Mouse (Mus musculus) limb, embryonic 14.5 days (tissue): ENCODE results near the gene Ogg1. TPM values are rescaled to one million over a fixed set of nuclear protein-coding genes. Genes with fewer than 3 reads are reported as not detected.

Experiments used
- ATAC-seq: fragments of 200-750 bp; cut with Nextera tagmentation; 2 replicates; pipeline ENCODE4 v1.8.0; 2017; ENCODE audit warnings: low read depth, moderate number of reproducible peaks, moderate TSS enrichment; ENCODE audit not compliant: low FRiP score
- DNase-seq: peaks from one replicate; pipeline ENCODE4 v3.0.0-alpha.2; 2015; ENCODE audit warnings: low spot score
- H3K27ac ChIP-seq: fragments of 300-500 bp; sonication (generic); replicated peaks from 2 replicates; pipeline ENCODE4 v1.5.1; 2014; ENCODE audit warnings: low read depth, mild to moderate bottlenecking, low read length, moderate library complexity, mixed read lengths
- H3K27me3 ChIP-seq: fragments of 300-500 bp; sonication (generic); 2 replicates; pipeline ENCODE4 v1.6.1; 2014; ENCODE audit warnings: low read length, mixed read lengths; ENCODE audit not compliant: control insufficient read depth, insufficient read depth
- H3K36me3 ChIP-seq: fragments of 300-500 bp; sonication (generic); 2 replicates; pipeline ENCODE4 v1.6.1; 2014; ENCODE audit warnings: mild to moderate bottlenecking, low read length, moderate library complexity, mixed read lengths; ENCODE audit not compliant: control insufficient read depth, insufficient read depth
- H3K4me1 ChIP-seq: fragments of 300-500 bp; sonication (generic); 2 replicates; pipeline ENCODE4 v1.6.1; 2014; ENCODE audit warnings: antibody characterized with exemption, low read length, mixed read lengths; ENCODE audit not compliant: control insufficient read depth, insufficient read depth
- H3K4me2 ChIP-seq: fragments of 300-500 bp; sonication (generic); replicated peaks from 2 replicates; pipeline ENCODE4 v1.6.1; 2014; ENCODE audit warnings: low read depth, mild to moderate bottlenecking, low read length, moderate library complexity; ENCODE audit not compliant: severe bottlenecking
- H3K4me3 ChIP-seq: fragments of 300-500 bp; sonication (generic); replicated peaks from 2 replicates; pipeline ENCODE4 v1.5.1; 2014; ENCODE audit warnings: low read length
- H3K9ac ChIP-seq: fragments of 300-500 bp; sonication (generic); 2 replicates; pipeline ENCODE4 v1.6.1; 2014; ENCODE audit warnings: mild to moderate bottlenecking, low read depth, low read length, moderate library complexity; ENCODE audit not compliant: severe bottlenecking
- H3K9me3 ChIP-seq: fragments of 300-500 bp; sonication (generic); 2 replicates; pipeline ENCODE4 v1.6.1; 2016; ENCODE audit warnings: low read length; ENCODE audit not compliant: control insufficient read depth
- POLR2A ChIP-seq: fragments of 200-500 bp; IDR thresholded peaks from 2 replicates; pipeline ENCODE4 v1.8.0; 2012; ENCODE audit warnings: inconsistent platforms, mild to moderate bottlenecking, moderate library complexity, borderline replicate concordance; ENCODE audit not compliant: insufficient read depth, insufficient read length; ENCODE audit errors: extremely low read depth
- WGBS: fragments of 180-500 bp; shearing (Covaris S2); extraction: QIAGEN DNeasy Blood & Tissue Kit; methylation state at CpG from one replicate; pipeline ENCODE4 v1.1.7; 2014; 5-methylcytosine and 5-hydroxymethylcytosine counted together
- polyA plus RNA-seq, 2 experiments: library from polyadenylated mRNA; depleted of rRNA in 1 of 2; stranded (reverse) in 1 of 2; unstranded in 1 of 2; fragments of >200 nt; fragmentation: Nextera tagmentation in 1 of 2; extraction: Ambion mirVana in 1 of 2; gene quantifications; 2 replicates each; pipeline versions ENCODE4 v1.2.1 to v1.2.3; 2012 to 2014

The Ogg1 gene
- polyA plus RNA-seq, 2 experiments, result 11.1 to 22.6 TPM

DNA sequence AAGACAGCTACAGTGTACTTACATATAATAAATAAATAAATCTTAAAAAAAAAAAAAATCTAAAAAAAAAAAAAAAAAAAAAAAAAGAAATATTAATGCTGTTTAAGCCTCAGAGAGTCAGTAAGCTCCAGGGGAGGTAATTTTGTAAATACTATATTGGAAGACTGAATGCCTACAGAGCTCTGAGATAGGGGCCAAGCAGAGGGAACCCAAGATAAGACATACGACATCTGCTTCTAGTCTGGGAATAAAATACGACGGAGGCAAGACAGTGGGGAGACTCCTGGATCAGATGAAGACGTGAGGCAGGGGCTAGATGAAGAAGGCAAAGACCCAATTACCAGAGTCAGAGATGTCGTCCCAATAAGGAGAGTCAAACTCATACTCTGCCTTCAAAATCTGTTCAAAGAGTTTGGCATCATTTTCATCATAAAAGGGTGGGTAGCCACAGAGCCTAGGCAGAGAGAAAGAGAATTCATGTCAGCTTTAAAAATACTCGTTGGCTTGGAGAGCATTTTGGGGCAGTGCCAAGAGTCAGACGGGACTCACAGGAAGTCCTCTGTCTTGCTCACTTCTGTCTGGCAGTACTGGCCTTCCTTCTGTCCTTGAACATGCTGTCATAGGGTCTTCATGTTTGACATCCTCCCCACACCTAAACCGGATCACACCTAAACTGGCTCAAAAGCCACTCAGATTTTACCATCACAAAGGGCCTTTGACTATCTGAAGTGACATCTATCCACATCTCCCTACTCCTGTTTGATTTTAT, 10.3 kb downstream of the Ogg1 start:
- ATAC-seq, result no peak
- no peak for TF ChIP-seq POLR2A
- Histone ChIP-seq H3K9me3 (no peaks in the 10 kb centered on the region), H3K4me3 (no peak overlapping the region), H3K36me3 (peaks cover 76% of the 10 kb centered on the region), H3K4me2 (no peak overlapping the region), H3K9ac (no peak overlapping the region), H3K4me1 (peaks cover 4% of the 10 kb centered on the region; the same call in 1 of the 2 replicates), H3K27me3 (no peaks in the 10 kb centered on the region), H3K27ac (no peak overlapping the region)
- WGBS, result 72% methylated on average over 8 of the region's 8 CpGs
- DNase-seq, result no peak

DNA sequence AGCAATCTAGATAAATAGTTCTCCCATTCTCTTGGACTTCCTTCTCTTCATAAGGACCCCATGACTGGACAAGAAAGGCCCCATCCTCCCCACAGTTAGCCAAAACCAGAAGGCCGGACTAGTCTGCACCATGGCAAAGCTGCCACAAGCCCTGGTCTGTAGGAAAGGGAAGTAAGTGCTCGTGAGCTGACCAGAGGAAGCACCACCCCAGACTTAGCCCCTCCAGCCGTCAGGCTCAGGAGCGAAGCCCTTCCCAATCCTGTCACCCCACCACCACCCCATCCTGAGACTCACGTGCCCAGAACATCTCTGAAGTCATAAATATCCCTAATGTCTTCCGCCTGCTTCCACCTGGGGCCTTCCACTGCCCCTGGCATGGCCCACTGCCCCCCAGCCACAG, 14.8 kb downstream of the Ogg1 start:
- Histone ChIP-seq H3K9ac (no peak overlapping the region), H3K27me3 (no peaks in the 10 kb centered on the region), H3K27ac (no peak overlapping the region), H3K4me3 (no peak overlapping the region), H3K4me2 (no peak overlapping the region), H3K36me3 (peaks cover 35% of the 10 kb centered on the region), H3K9me3 (no peaks in the 10 kb centered on the region), H3K4me1 (peaks cover 15% of the 10 kb centered on the region)
- no peak for TF ChIP-seq POLR2A
- WGBS, result 76% methylated on average over 6 of the region's 6 CpGs
- ATAC-seq, result no peak
- DNase-seq, result no peak

DNA sequence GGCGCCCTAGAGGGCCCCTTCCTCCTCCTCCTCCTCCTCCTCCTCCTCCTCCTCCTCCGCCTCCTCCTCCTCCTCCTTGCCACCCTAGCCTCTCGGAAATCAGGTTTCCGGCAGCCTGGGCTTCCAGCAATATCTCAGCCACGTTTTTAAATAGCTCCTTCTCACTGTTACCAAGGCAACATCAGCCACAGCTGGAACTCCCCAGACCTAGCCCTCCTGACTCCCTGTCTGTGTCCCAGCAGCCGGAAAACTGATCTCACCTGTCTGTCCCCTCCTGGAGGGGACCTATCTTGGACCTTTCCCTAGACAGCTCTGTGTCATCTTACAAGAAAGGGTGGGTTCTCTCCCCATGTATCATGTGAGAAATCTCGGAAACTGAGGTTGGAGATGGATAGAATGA, 15.5 kb downstream of the Ogg1 start:
- Histone ChIP-seq H3K4me3 (peak overlapping the region; percentile 63; the same call in 1 of the 2 replicates), H3K9me3 (no peaks in the 10 kb centered on the region), H3K4me2 (peak overlapping the region; percentile 63), H3K27me3 (no peaks in the 10 kb centered on the region), H3K4me1 (peaks cover 15% of the 10 kb centered on the region), H3K27ac (no peak overlapping the region), H3K9ac (peak overlapping the region; percentile 87; the same call in 1 of the 2 replicates), H3K36me3 (peaks cover 30% of the 10 kb centered on the region)
- WGBS, result 54% methylated on average over 3 of the region's 7 CpGs
- DNase-seq (no peak), ATAC-seq (no peak)
- TF ChIP-seq POLR2A, result no peak

DNA sequence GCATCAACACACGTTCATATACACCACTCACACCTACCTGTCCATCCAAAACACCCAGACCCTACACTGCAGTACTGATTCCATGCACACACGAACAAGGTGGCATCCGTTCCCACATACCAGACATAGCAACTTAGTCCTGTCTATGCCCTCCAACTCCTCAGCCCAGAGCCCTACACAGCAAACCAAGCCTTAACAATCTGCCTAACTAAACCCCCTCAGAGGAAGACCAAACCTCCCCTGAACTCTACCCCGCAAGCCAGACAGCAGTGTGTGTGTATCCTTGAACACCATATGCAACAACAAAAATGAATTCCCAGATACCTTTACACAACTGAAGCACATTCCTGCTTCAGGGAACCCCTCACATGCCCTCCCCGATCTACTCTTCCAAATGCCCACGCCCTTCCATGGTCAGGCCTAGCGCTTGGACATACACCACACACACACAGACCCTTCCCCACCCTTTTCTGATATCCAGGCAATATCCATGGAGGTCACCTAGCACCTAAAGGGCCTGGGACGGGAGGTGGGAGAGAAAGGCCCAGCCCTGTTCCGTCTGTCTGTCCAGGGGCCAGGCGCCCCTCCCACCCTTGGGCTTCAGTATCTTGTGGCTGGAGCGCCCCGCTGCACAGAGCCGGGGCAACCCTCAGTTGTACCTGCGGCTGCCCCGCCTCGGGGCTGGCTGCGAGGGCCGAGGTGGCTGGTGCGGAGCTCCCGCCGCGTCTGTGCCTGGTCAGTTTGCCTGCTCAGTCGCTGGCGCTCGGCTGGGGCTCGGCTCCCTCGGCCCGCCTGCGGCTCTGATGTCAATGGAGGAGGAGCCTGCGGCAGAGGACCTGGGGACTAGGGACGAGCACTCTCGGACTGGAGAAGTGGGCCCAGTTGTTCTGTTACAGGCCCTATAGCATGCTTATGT, 16.7 kb downstream of the Ogg1 start, which contains the start of gene Camk1:
Camk1 (minus strand) TSS at position 808 of the 916 bp plus-strand sequence.
- Histone ChIP-seq H3K27ac (peak within 1 kb of the TSS; percentile 33; the same call in 1 of the 2 replicates), H3K4me3 (peak within 1 kb of the TSS; percentile 63), H3K27me3 (no peaks in the 10 kb centered on the region), H3K4me2 (peak within 1 kb of the TSS; percentile 63), H3K36me3 (peaks cover 19% of the 10 kb centered on the region), H3K9me3 (no peaks in the 10 kb centered on the region), H3K9ac (peak within 1 kb of the TSS; percentile 87), H3K4me1 (peaks cover 15% of the 10 kb centered on the region)
- ATAC-seq (peak; percentile 85), DNase-seq (peak; percentile 52)
- TF ChIP-seq POLR2A, result 0 out of 2 replicates have a peak, but pooled peaks have one; percentile 51
- WGBS, result 26% methylated on average over 18 of the region's 32 CpGs

- Histone ChIP-seq H3K27ac (no peak overlapping the region), H3K36me3 (peaks cover 11% of the 10 kb centered on the region), H3K4me1 (peaks cover 15% of the 10 kb centered on the region), H3K4me2 (peak overlapping the region; percentile 63; the same call in 1 of the 2 replicates), H3K9ac (peak overlapping the region; percentile 87; the same call in 1 of the 2 replicates), H3K4me3 (no peak overlapping the region), H3K27me3 (no peaks in the 10 kb centered on the region), H3K9me3 (no peaks in the 10 kb centered on the region)
- 68% methylated on average over 2 of the region's 2 CpGs for WGBS
- TF ChIP-seq POLR2A, result no peak
- no peak for ATAC-seq
- no peak for DNase-seq
These were observed 17.5 kb downstream of the Ogg1 start for GRCm38 (mm10) chr6:113344321-113344720.
